Mouse (Mus musculus) C3H10T1/2 (cell line): ENCODE data around the gene Acsl3. TPM values are rescaled to one million over a fixed set of nuclear protein-coding genes. Genes with fewer than 3 reads are reported as not detected.

Experiments used
- polyA plus RNA-seq, 2 experiments: library from polyadenylated mRNA; unstranded; fragments of >200 nt; fragmentation: generic; extraction: Trizol; gene quantifications; one replicate each; pipeline ENCODE4 v1.2.1; 2012; ENCODE audit warnings: missing spikeins in 2 of 2

Acsl3 gene
- 10 to 100 TPM in 1 of 2 experiments, 1 to 10 TPM in 1; 1.4 to 12.0 TPM for polyA plus RNA-seq

DNA sequence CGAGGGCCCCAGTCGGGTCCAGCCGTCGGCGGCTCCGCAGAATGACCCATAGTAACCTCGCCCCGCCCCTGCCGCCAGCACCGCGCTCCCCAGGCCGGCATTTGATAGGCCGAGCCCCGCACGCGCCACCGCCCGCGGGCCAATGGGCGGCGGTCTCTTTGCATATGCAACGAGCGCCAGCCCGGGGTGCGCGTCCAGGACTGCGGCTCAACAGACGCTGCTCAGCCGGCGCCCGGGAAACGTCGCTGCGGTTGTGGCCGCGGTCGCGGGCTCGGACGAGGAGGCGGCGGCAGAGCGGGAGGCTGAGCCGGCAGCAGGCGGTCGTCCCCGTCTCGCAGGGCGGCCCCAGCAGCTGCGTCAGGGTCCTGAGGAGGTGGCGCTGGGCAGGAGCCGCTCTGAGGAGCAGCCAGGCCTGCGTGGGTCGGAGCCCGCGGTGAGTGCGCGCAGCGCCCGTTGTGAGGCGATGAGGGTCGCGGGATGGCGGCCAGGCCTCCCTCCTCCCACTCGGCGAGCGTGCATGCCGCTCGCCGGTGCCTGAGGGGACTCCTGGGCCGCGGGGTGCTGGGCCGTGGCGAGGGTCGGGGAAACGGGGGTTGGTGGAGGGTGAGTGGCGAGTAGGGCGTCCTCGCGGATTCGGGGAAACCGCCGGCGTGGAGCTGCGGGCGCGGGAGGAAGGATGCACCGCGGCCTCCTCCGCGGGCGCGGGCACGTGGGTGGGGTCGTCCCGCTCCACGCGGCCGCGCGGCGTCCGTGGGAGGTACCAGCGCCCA lies at the start of gene Acsl3, which contains the start of gene Utp14b:
Gene Acsl3, plus strand, starts transcription at position 155 of the 770 bp plus-strand sequence.
Gene Utp14b, plus strand, starts transcription at position 368 of the 770 bp plus-strand sequence.

Other genes with a start within 250 kb of the Acsl3 start
- 10 to 100 TPM; 15.0 to 29.7 TPM for gene Farsb, start 168.9 kb upstream of the Acsl3 start, polyA plus RNA-seq
- gene Mogat1, start 146.8 kb upstream of the Acsl3 start, polyA plus RNA-seq, result under 1 TPM in 1 of 2 experiments, not detected in 1; 0.31 TPM
- not detected for gene BC035947, start 145.7 kb upstream of the Acsl3 start, polyA plus RNA-seq
- under 1 TPM; 0.09 to 0.53 TPM for gene Utp14b, start 213 bp downstream of the Acsl3 start, polyA plus RNA-seq
- not detected for gene Kcne4, start 158.9 kb downstream of the Acsl3 start, polyA plus RNA-seq